Comparison of ENCODE assay signal across 10 mouse cellular contexts in genomic region chr2:122297271-122298095, GRCm38 (mm10). TPM values are rescaled to one million over a fixed set of nuclear protein-coding genes. Genes with fewer than 3 reads are reported as not detected.
DNase-seq lines count a peak whose midpoint lies in the region; ATAC-seq lines count a peak whose summit lies in the region.
"Had no signal": no experiment of that assay in that cellular context is flagged by ENCODE, and none has a peak within 500 bp of the region (broad histone marks: within the 10 kb centered on the region; RNA-seq: fewer than 3 reads in every experiment).

No protein-coding gene starts in this region.

- H3K36me3 ChIP-seq in kidney, embryonic 16.5 days (ENCODE audit: insufficient read depth, low read length): no peaks in the 10 kb centered on the region
- H3K36me3 ChIP-seq in forebrain, embryonic 13.5 days (ENCODE audit: poor library complexity, severe bottlenecking): no peaks in the 10 kb centered on the region
- H3K36me3 ChIP-seq in limb, embryonic 15.5 days: no peaks in the 10 kb centered on the region
- H3K36me3 ChIP-seq in stomach, embryonic 15.5 days: no peaks in the 10 kb centered on the region
- H3K36me3 ChIP-seq: G1E had no signal

- H3K27ac ChIP-seq in kidney, embryonic 16.5 days (ENCODE audit: low read length): no peak overlapping the region
- no peak overlapping the region for H3K27ac ChIP-seq in forebrain, embryonic 13.5 days
- no peak overlapping the region for H3K27ac ChIP-seq in limb, embryonic 15.5 days
- H3K27ac ChIP-seq in stomach, embryonic 15.5 days: no peak overlapping the region

- peak overlapping the region; percentile 27; the same call in 1 of the 2 replicates for H3K4me2 ChIP-seq in kidney, embryonic 16.5 days (replicated peaks; ENCODE audit: low read depth, low read length)
- peak overlapping the region; percentile 37 for H3K4me2 ChIP-seq in forebrain, embryonic 13.5 days
- no peak overlapping the region for H3K4me2 ChIP-seq in limb, embryonic 15.5 days
- peak overlapping the region; percentile 44 for H3K4me2 ChIP-seq in stomach, embryonic 15.5 days

- peaks cover 75% of the 10 kb centered on the region for H3K27me3 ChIP-seq in kidney, embryonic 16.5 days (ENCODE audit: insufficient read depth, low read length)
- H3K27me3 ChIP-seq in forebrain, embryonic 13.5 days: peaks cover 93% of the 10 kb centered on the region
- peaks cover 95% of the 10 kb centered on the region for H3K27me3 ChIP-seq in limb, embryonic 15.5 days
- H3K27me3 ChIP-seq in stomach, embryonic 15.5 days (replicated peaks): peaks cover 77% of the 10 kb centered on the region

- no peak; the same call in 1 of the 2 replicates for ATAC-seq in kidney, embryonic 16.5 days (ENCODE audit: low FRiP score, low TSS enrichment)
- ATAC-seq in forebrain, embryonic 13.5 days: no peak
- ATAC-seq in limb, embryonic 15.5 days (ENCODE audit: insufficient number of reproducible peaks, low FRiP score, low TSS enrichment, low read depth): no peak
- no peak for ATAC-seq in stomach, embryonic 15.5 days (ENCODE audit: insufficient read depth, low FRiP score, low read depth)

- H3K9me3 ChIP-seq in kidney, embryonic 16.5 days (ENCODE audit: low read length): no peaks in the 10 kb centered on the region
- H3K9me3 ChIP-seq in forebrain, embryonic 13.5 days (replicated peaks): no peaks in the 10 kb centered on the region
- H3K9me3 ChIP-seq in limb, embryonic 15.5 days: no peaks in the 10 kb centered on the region
- H3K9me3 ChIP-seq in stomach, embryonic 15.5 days: no peaks in the 10 kb centered on the region
- H3K9me3 ChIP-seq: G1E had no signal

- 1% methylated on average over 35 of the region's 35 CpGs for WGBS in kidney, embryonic 16.5 days
- WGBS in forebrain, embryonic 13.5 days: under 1% methylated on average over 35 of the region's 35 CpGs
- under 1% methylated on average over 35 of the region's 35 CpGs for WGBS in limb, embryonic 15.5 days
- WGBS in stomach, embryonic 15.5 days: 1% methylated on average over 35 of the region's 35 CpGs

- peak overlapping the region; percentile 17 for H3K4me3 ChIP-seq in kidney, embryonic 16.5 days (ENCODE audit: low read length)
- H3K4me3 ChIP-seq in forebrain, embryonic 13.5 days: peak overlapping the region; percentile 28
- H3K4me3 ChIP-seq in limb, embryonic 15.5 days: peak overlapping the region; percentile 29
- peak overlapping the region; percentile 4 for H3K4me3 ChIP-seq in stomach, embryonic 15.5 days (replicated peaks)

- H3K9ac ChIP-seq in kidney, embryonic 16.5 days (replicated peaks; ENCODE audit: low read length): no peak overlapping the region
- H3K9ac ChIP-seq in forebrain, embryonic 13.5 days: no peak overlapping the region
- no peak overlapping the region for H3K9ac ChIP-seq in limb, embryonic 15.5 days
- H3K9ac ChIP-seq in stomach, embryonic 15.5 days: no peak overlapping the region

- peaks cover 28% of the 10 kb centered on the region for H3K4me1 ChIP-seq in kidney, embryonic 16.5 days (ENCODE audit: insufficient read depth, low read length)
- peaks cover 39% of the 10 kb centered on the region for H3K4me1 ChIP-seq in forebrain, embryonic 13.5 days
- H3K4me1 ChIP-seq in limb, embryonic 15.5 days: peaks cover 36% of the 10 kb centered on the region
- H3K4me1 ChIP-seq in stomach, embryonic 15.5 days: peaks cover 35% of the 10 kb centered on the region

- DNase-seq in kidney, postnatal 14 days: no peak
- DNase-seq in layer of hippocampus, adult 9-10 months (ENCODE audit: low spot score): no peak
- DNase-seq in lung, postnatal 10 days: no peak
- no peak for DNase-seq in ovary, postnatal 36 days (ENCODE audit: low spot score)
- DNase-seq: gastrocnemius, postnatal 10 days had no signal

RNA-seq across cellular contexts. Expression of gene Duox2, which starts 0.8 kb away (rescaled TPM):
- 0.06 TPM in 2 replicates for polyA plus RNA-seq in kidney, embryonic 16.5 days (2015; fragmentation: Nextera tagmentation; extraction: Ambion mirVana)
- polyA plus RNA-seq in forebrain, embryonic 13.5 days (2015; fragmentation: Nextera tagmentation; extraction: Ambion mirVana): not detected in 2 replicates
- 0.05 and 0.13 TPM in 2 replicates for polyA plus RNA-seq in limb, embryonic 15.5 days (2015; fragmentation: Nextera tagmentation; extraction: Ambion mirVana)
- 0.15 and 0.35 TPM in 2 replicates for polyA plus RNA-seq in stomach, embryonic 15.5 days (2015; fragmentation: Nextera tagmentation; extraction: Ambion mirVana)
- polyA plus RNA-seq: G1E had no signal

RNA-seq across cellular contexts. Expression of gene Duoxa2, which starts 1.2 kb away (rescaled TPM):
- not detected in 2 replicates for polyA plus RNA-seq in kidney, embryonic 16.5 days (2015; fragmentation: Nextera tagmentation; extraction: Ambion mirVana)
- not detected in 2 replicates for polyA plus RNA-seq in forebrain, embryonic 13.5 days (2015; fragmentation: Nextera tagmentation; extraction: Ambion mirVana)
- polyA plus RNA-seq in limb, embryonic 15.5 days (2015; fragmentation: Nextera tagmentation; extraction: Ambion mirVana): 0.12 and 0.28 TPM in 2 replicates
- 0.59 and 0.87 TPM in 2 replicates for polyA plus RNA-seq in stomach, embryonic 15.5 days (2015; fragmentation: Nextera tagmentation; extraction: Ambion mirVana)
- polyA plus RNA-seq: G1E had no signal

RNA-seq across cellular contexts. Expression of gene Duoxa1, which starts 16.0 kb away (rescaled TPM):
- polyA plus RNA-seq in kidney, embryonic 16.5 days (2015; fragmentation: Nextera tagmentation; extraction: Ambion mirVana): 0.15 TPM in 1 of 2 replicates, not detected in the other
- not detected in 2 replicates for polyA plus RNA-seq in forebrain, embryonic 13.5 days (2015; fragmentation: Nextera tagmentation; extraction: Ambion mirVana)
- polyA plus RNA-seq in limb, embryonic 15.5 days (2015; fragmentation: Nextera tagmentation; extraction: Ambion mirVana): 12.4 and 14.5 TPM in 2 replicates
- 3.1 and 6.1 TPM in 2 replicates for polyA plus RNA-seq in stomach, embryonic 15.5 days (2015; fragmentation: Nextera tagmentation; extraction: Ambion mirVana)
- polyA plus RNA-seq: G1E had no signal

RNA-seq across cellular contexts. Expression of gene Duox1, which starts 18.0 kb away (rescaled TPM):
- 0.05 TPM in 1 of 2 replicates, not detected in the other for polyA plus RNA-seq in kidney, embryonic 16.5 days (2015; fragmentation: Nextera tagmentation; extraction: Ambion mirVana)
- 0.04 TPM in 1 of 2 replicates, not detected in the other for polyA plus RNA-seq in forebrain, embryonic 13.5 days (2015; fragmentation: Nextera tagmentation; extraction: Ambion mirVana)
- polyA plus RNA-seq in limb, embryonic 15.5 days (2015; fragmentation: Nextera tagmentation; extraction: Ambion mirVana): 2.5 and 2.7 TPM in 2 replicates
- polyA plus RNA-seq in stomach, embryonic 15.5 days (2015; fragmentation: Nextera tagmentation; extraction: Ambion mirVana): 1.0 and 2.0 TPM in 2 replicates
- polyA plus RNA-seq: G1E had no signal
